Mouse (Mus musculus): ENCODE results near the gene 1300017J02Rik.

GRCm38 (mm10) chr9:103252906-103253305 lies 52.0 kb downstream of the 1300017J02Rik start:
- no peak for TF ChIP-seq CTCF (IDR thresholded peaks at IDR 0.05; ENCODE audit: low read depth, low read length)
- no peak for TF ChIP-seq POLR2A (IDR thresholded peaks at IDR 0.05; ENCODE audit: borderline replicate concordance, low read depth, low read length)
